Mouse (Mus musculus) kidney, embryonic 15.5 days (tissue): Measurements from ENCODE around the gene Ampd2. TPM values are rescaled to one million over a fixed set of nuclear protein-coding genes. Genes with fewer than 3 reads are reported as not detected.

Experiments
- ATAC-seq: fragments of 200-750 bp; cut with Nextera tagmentation; replicated peaks from 2 replicates; pipeline ENCODE4 v1.8.0; 2017; ENCODE audit warnings: moderate TSS enrichment; ENCODE audit not compliant: low FRiP score
- H3K27ac ChIP-seq: fragments of 300-500 bp; sonication (generic); 2 replicates; pipeline ENCODE4 v1.5.1; 2015; ENCODE audit warnings: mild to moderate bottlenecking, inconsistent platforms
- H3K27me3 ChIP-seq: fragments of 300-500 bp; sonication (generic); 2 replicates; pipeline ENCODE4 v1.6.1; 2015; ENCODE audit warnings: inconsistent platforms
- H3K36me3 ChIP-seq: fragments of 300-500 bp; sonication (generic); 2 replicates; pipeline ENCODE4 v1.6.1; 2015; ENCODE audit warnings: inconsistent platforms
- H3K4me1 ChIP-seq: fragments of 300-500 bp; sonication (generic); 2 replicates; pipeline ENCODE4 v1.6.1; 2015; ENCODE audit warnings: inconsistent platforms
- H3K4me2 ChIP-seq: fragments of 300-500 bp; sonication (generic); 2 replicates; pipeline ENCODE4 v1.6.1; 2015; ENCODE audit warnings: moderate library complexity, mild to moderate bottlenecking, inconsistent platforms
- H3K4me3 ChIP-seq: fragments of 300-500 bp; sonication (generic); replicated peaks from 2 replicates; pipeline ENCODE4 v1.5.1; 2015; ENCODE audit warnings: mild to moderate bottlenecking, inconsistent platforms
- H3K9ac ChIP-seq: fragments of 300-500 bp; sonication (generic); 2 replicates; pipeline ENCODE4 v1.6.1; 2015; ENCODE audit warnings: mild to moderate bottlenecking, inconsistent platforms
- H3K9me3 ChIP-seq: fragments of 300-500 bp; sonication (generic); replicated peaks from 2 replicates; pipeline ENCODE4 v1.6.1; 2016; ENCODE audit warnings: inconsistent platforms
- WGBS: fragments of 180-500 bp; shearing (Covaris S2); methylation state at CpG from one replicate; pipeline ENCODE4 v1.1.7; 2015; ENCODE audit warnings: mixed read lengths; 5-methylcytosine and 5-hydroxymethylcytosine counted together
- polyA plus RNA-seq: library from polyadenylated mRNA; unstranded; fragments of >200 nt; fragmentation: Nextera tagmentation; extraction: Ambion mirVana; gene quantifications from 2 replicates; pipeline ENCODE4 v1.2.1, GENCODE M21; 2015

Gene Ampd2
- polyA plus RNA-seq, 1 experiment from 2014 or later, result 66.2 TPM

- 86% methylated on average over 7 of the region's 7 CpGs for WGBS
- H3K27me3 ChIP-seq, result no peaks in the 10 kb centered on the region
- peaks cover 89% of the 10 kb centered on the region for H3K36me3 ChIP-seq
- H3K27ac ChIP-seq, result no peak overlapping the region
- no peaks in the 10 kb centered on the region for H3K9me3 ChIP-seq
- no peaks in the 10 kb centered on the region for H3K4me1 ChIP-seq
- ATAC-seq, result no peak
- H3K4me3 ChIP-seq, result no peak overlapping the region
- H3K9ac ChIP-seq, result no peak overlapping the region
- H3K4me2 ChIP-seq, result no peak overlapping the region
Observed at GRCm38 (mm10) chr3:108113591-108114289, 27.3 kb upstream of the Ampd2 start.

GRCm38 (mm10) chr3:108112666-108113065 is 26.2 kb upstream of the Ampd2 start:
- Histone ChIP-seq H3K36me3 (peaks cover 89% of the 10 kb centered on the region), H3K9ac (no peak overlapping the region), H3K27me3 (no peaks in the 10 kb centered on the region), H3K4me2 (no peak overlapping the region), H3K27ac (no peak overlapping the region), H3K4me3 (no peak overlapping the region), H3K4me1 (no peaks in the 10 kb centered on the region), H3K9me3 (no peaks in the 10 kb centered on the region)
- no peak for ATAC-seq
- 88% methylated on average over 4 of the region's 4 CpGs for WGBS

GRCm38 (mm10) chr3:108112246-108112645 is 25.8 kb upstream of the Ampd2 start:
- H3K4me3 ChIP-seq, result no peak overlapping the region
- no peak overlapping the region for H3K27ac ChIP-seq
- H3K4me2 ChIP-seq, result no peak overlapping the region
- no peaks in the 10 kb centered on the region for H3K9me3 ChIP-seq
- H3K36me3 ChIP-seq, result peaks cover 87% of the 10 kb centered on the region
- ATAC-seq, result no peak
- H3K4me1 ChIP-seq, result no peaks in the 10 kb centered on the region
- H3K9ac ChIP-seq, result no peak overlapping the region
- no peaks in the 10 kb centered on the region for H3K27me3 ChIP-seq
- 85% methylated on average over 7 of the region's 7 CpGs for WGBS

GRCm38 (mm10) chr3:108111320-108111719 is 24.9 kb upstream of the Ampd2 start:
- Histone ChIP-seq H3K9me3 (no peaks in the 10 kb centered on the region), H3K4me3 (no peak overlapping the region), H3K36me3 (peaks cover 84% of the 10 kb centered on the region), H3K9ac (no peak overlapping the region), H3K27me3 (no peaks in the 10 kb centered on the region), H3K27ac (no peak overlapping the region), H3K4me1 (no peaks in the 10 kb centered on the region), H3K4me2 (no peak overlapping the region)
- 87% methylated on average over 5 of the region's 5 CpGs for WGBS
- ATAC-seq, result no peak

GRCm38 (mm10) chr3:108105281-108105680 is 18.8 kb upstream of the Ampd2 start:
- H3K4me1 ChIP-seq, result no peaks in the 10 kb centered on the region
- WGBS, result 87% methylated on average over 3 of the region's 3 CpGs
- no peak overlapping the region for H3K4me2 ChIP-seq
- H3K4me3 ChIP-seq, result no peak overlapping the region
- no peaks in the 10 kb centered on the region for H3K27me3 ChIP-seq
- H3K9me3 ChIP-seq, result no peaks in the 10 kb centered on the region
- peaks cover 51% of the 10 kb centered on the region for H3K36me3 ChIP-seq
- no peak for ATAC-seq
- H3K9ac ChIP-seq, result no peak overlapping the region
- H3K27ac ChIP-seq, result no peak overlapping the region

GRCm38 (mm10) chr3:108102075-108102474 is 15.6 kb upstream of the Ampd2 start:
- H3K27ac ChIP-seq, result no peak overlapping the region
- no peak overlapping the region for H3K4me3 ChIP-seq
- H3K4me1 ChIP-seq, result no peaks in the 10 kb centered on the region
- H3K27me3 ChIP-seq, result no peaks in the 10 kb centered on the region
- no peaks in the 10 kb centered on the region for H3K9me3 ChIP-seq
- H3K9ac ChIP-seq, result no peak overlapping the region
- ATAC-seq, result no peak
- 86% methylated on average over 6 of the region's 6 CpGs for WGBS
- H3K4me2 ChIP-seq, result no peak overlapping the region
- peaks cover 22% of the 10 kb centered on the region for H3K36me3 ChIP-seq

- no peaks in the 10 kb centered on the region for H3K27me3 ChIP-seq
- peaks cover 21% of the 10 kb centered on the region for H3K36me3 ChIP-seq
- no peaks in the 10 kb centered on the region for H3K9me3 ChIP-seq
- H3K4me2 ChIP-seq, result no peak overlapping the region
- no peak overlapping the region for H3K4me3 ChIP-seq
- no peaks in the 10 kb centered on the region for H3K4me1 ChIP-seq
- 48% methylated on average over 3 of the region's 3 CpGs for WGBS
- ATAC-seq, result no peak
- no peak overlapping the region for H3K9ac ChIP-seq
- H3K27ac ChIP-seq, result no peak overlapping the region
Observed at GRCm38 (mm10) chr3:108101594-108101993, 15.1 kb upstream of the Ampd2 start.

GRCm38 (mm10) chr3:108098316-108098715 is 11.9 kb upstream of the Ampd2 start:
- no peaks in the 10 kb centered on the region for H3K9me3 ChIP-seq
- no peaks in the 10 kb centered on the region for H3K4me1 ChIP-seq
- H3K36me3 ChIP-seq, result no peaks in the 10 kb centered on the region
- ATAC-seq, result 0 out of 2 replicates have a peak, but pooled peaks have one; percentile 38
- no peak overlapping the region for H3K9ac ChIP-seq
- H3K4me3 ChIP-seq, result no peak overlapping the region
- H3K27me3 ChIP-seq, result no peaks in the 10 kb centered on the region
- H3K4me2 ChIP-seq, result no peak overlapping the region
- no peak overlapping the region for H3K27ac ChIP-seq
- 45% methylated on average over 6 of the region's 6 CpGs for WGBS

- Histone ChIP-seq H3K4me2 (no peak overlapping the region), H3K36me3 (no peaks in the 10 kb centered on the region), H3K27me3 (no peaks in the 10 kb centered on the region), H3K4me1 (no peaks in the 10 kb centered on the region), H3K4me3 (no peak overlapping the region), H3K9me3 (no peaks in the 10 kb centered on the region), H3K9ac (no peak overlapping the region), H3K27ac (no peak overlapping the region)
- ATAC-seq, result no peak
- 72% methylated on average over 8 of the region's 8 CpGs for WGBS
Observed at GRCm38 (mm10) chr3:108097656-108098055, 11.2 kb upstream of the Ampd2 start.

- peak; percentile 69; the same call in 1 of the 2 replicates for ATAC-seq
- Histone ChIP-seq H3K4me3 (no peak overlapping the region), H3K36me3 (no peaks in the 10 kb centered on the region), H3K27me3 (no peaks in the 10 kb centered on the region), H3K4me1 (no peaks in the 10 kb centered on the region), H3K9me3 (no peaks in the 10 kb centered on the region), H3K27ac (no peak overlapping the region), H3K9ac (no peak overlapping the region), H3K4me2 (no peak overlapping the region)
- 81% methylated on average over 10 of the region's 10 CpGs for WGBS
Observed at GRCm38 (mm10) chr3:108096726-108097125, 10.3 kb upstream of the Ampd2 start.

- no peak overlapping the region for H3K4me3 ChIP-seq
- H3K9me3 ChIP-seq, result no peaks in the 10 kb centered on the region
- H3K36me3 ChIP-seq, result no peaks in the 10 kb centered on the region
- H3K4me2 ChIP-seq, result no peak overlapping the region
- H3K4me1 ChIP-seq, result no peaks in the 10 kb centered on the region
- ATAC-seq, result peak; percentile 66; the same call in 1 of the 2 replicates
- 38% methylated on average over 8 of the region's 8 CpGs for WGBS
- no peaks in the 10 kb centered on the region for H3K27me3 ChIP-seq
- no peak overlapping the region for H3K9ac ChIP-seq
- H3K27ac ChIP-seq, result no peak overlapping the region
Observed at GRCm38 (mm10) chr3:108096226-108096625, 9.8 kb upstream of the Ampd2 start.

- no peak for ATAC-seq
- Histone ChIP-seq H3K27ac (no peak overlapping the region), H3K4me2 (no peak overlapping the region), H3K9me3 (no peaks in the 10 kb centered on the region), H3K4me1 (no peaks in the 10 kb centered on the region), H3K27me3 (no peaks in the 10 kb centered on the region), H3K9ac (no peak overlapping the region), H3K36me3 (no peaks in the 10 kb centered on the region), H3K4me3 (no peak overlapping the region)
- whole genome bisulfite sequencing, result 91% methylated on average over 12 of the region's 12 CpGs
Observed at GRCm38 (mm10) chr3:108094976-108095760, 8.7 kb upstream of the Ampd2 start.
